Mouse (Mus musculus) embryo, embryonic 10.5 days (tissue): ENCODE results near the gene Lrrc32.

Experiments used
- DNase-seq: peaks from one replicate; pipeline ENCODE4 v3.0.0-alpha.2; 2015; ENCODE audit warnings: low spot score

Lrrc32 gene

GRCm38 (mm10) chr7:98510961-98511958, 22.2 kb downstream of the Lrrc32 start:
- DNase-seq, result no peak

GRCm38 (mm10) chr7:98513251-98513650, 24.2 kb downstream of the Lrrc32 start:
- DNase-seq, result no peak

GRCm38 (mm10) chr7:98522576-98522975, 33.5 kb downstream of the Lrrc32 start:
- DNase-seq, result no peak

DNA sequence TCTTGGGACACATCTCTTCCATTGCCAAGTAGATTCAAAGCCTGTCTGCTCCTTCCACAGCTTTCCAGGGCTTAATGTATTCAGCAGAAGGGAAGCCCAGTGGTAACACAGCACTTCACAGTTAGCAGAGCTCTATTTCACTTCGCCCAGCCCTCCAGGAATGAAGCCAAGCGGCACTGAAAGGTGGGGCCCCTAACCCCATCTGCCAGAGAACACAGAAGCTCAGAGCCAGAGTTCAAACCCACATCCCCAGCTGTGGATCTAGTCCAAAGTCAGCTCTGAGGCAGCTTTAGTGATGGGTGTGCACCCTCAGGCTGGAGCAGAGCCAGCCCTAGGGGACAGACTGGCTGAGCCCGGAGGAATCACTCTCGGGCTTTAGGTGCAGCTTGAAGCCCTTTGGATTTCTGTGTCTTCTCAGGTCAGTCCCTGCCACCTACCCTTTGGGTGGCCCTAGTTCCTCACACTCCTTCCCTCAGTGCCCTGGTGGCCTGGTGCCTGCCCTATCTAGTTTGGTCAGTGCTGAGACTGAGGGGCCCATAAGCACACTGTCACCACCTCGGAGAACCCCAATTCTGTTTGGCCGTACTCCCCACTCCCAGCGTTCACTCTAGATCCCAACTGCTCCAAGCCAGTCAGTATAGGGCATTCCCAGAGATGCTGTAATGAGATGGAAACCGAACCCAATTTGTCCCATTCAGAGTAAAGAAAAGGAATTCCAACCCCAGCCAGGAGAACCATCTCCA, 34.2 kb downstream of the Lrrc32 start:
- DNase-seq, result no peak

DNA sequence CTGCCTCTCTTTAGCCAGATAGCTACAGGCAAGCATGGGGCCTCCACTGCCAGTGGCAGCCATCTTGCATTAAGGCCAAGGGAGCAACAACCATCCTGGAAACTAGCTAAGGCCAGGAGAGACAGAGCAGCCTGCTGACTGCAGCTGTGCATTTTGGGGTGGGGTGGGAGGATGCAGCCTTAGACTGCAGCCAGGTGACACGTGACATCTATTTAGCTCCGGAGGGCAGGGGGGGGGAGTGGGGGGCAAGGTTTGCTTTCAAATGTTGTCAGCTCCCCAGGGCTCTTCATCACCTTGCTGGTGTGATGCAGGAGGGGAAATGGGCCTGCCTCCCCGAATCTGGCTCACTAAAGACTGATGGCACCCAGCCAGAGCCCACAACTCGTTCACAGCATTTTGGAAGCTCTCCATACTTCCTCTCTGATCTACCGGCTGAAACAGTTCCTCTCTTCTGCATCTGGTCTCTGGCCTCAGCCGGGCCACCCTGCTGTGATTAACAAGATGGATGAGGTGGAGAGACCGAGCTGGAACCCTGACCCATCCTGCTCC, 34.8 kb downstream of the Lrrc32 start:
- DNase-seq, result no peak

- no peak for DNase-seq
Observed at GRCm38 (mm10) chr7:98524401-98524800, 35.3 kb downstream of the Lrrc32 start.

GRCm38 (mm10) chr7:98524869-98525699, 36.0 kb downstream of the Lrrc32 start:
- DNase-seq, result no peak

GRCm38 (mm10) chr7:98527085-98527484, 38.0 kb downstream of the Lrrc32 start:
- DNase-seq, result no peak

- no peak for DNase-seq
Observed at GRCm38 (mm10) chr7:98531612-98532011, 42.5 kb downstream of the Lrrc32 start.

GRCm38 (mm10) chr7:98532981-98533380, 43.9 kb downstream of the Lrrc32 start:
- no peak for DNase-seq

DNA sequence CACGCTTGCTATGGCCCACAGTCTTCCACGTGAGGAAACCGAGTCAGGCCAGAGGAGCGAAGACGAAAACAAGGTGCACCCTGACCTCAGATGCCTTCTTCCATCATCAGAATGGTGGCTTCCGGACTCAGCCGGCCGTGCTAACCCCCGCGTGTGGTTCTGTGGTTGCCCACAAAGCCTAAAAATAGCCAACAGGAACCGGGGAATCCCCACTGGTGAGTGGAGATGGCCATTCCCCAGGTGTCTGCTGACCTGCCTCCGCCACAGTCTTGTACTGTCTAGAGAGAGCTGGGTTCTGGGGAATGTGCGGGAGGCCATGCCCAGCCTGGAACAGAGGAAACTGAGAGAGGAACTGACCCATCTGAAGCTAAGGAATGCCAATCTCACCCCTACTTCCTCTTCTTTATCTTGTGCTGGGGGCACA, 45.4 kb downstream of the Lrrc32 start:
- no peak for DNase-seq

DNA sequence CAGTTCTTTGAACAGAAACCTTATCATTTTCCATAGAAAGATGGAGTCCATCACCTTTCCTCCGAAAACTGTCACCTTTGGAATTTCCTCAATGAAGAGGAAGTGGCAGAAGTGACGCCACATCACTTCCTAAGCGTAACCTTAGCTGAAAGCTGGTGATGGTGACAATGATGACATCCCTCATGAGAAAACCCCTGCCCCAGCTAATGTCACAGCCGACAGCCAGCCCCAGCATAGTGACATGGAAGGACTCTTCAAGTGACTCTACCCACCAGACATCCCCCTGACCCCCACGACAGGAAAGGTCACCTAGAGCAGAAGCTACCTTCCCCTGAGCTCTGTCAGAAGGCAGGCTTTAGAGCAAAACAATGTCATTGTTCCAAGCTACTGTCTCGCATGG, 46.1 kb downstream of the Lrrc32 start:
- no peak for DNase-seq

GRCm38 (mm10) chr7:98535882-98536281, 46.8 kb downstream of the Lrrc32 start:
- DNase-seq, result no peak

DNA sequence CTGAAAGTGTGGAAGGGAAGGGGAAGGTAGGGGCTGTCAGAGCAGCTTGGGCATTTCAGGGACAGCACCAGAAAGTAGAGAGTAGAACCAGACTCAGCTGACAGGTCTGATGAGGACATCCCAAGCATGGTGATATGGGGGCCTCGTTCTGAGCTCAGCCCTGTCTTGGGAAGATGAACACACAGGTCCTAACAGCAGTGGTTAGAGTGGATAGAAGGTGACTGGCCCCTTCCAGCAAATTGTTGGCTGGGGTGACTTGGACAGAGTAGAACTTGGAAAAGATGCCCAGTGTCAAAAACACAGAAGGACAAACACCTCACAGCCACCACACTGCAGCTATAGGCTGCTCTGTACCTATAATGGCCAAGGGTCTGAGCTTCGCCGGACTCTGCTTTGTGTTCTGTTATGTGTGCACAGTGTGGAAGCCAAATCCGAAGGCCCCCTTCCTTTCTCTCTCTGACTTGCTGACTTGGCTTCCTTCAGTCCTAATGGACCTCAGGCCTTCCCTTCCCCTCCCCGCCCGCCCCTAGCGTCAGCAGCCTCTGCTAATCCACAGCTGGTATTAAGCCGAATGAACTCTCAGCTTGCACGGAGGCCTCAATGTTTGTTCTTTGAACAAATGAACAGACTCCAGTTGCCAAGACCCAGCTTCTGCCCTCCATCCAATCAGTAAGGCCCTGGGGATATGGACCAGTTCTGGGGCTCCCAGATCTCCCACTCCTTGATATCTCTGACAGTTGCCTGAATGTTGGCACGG, 48.3 kb downstream of the Lrrc32 start:
- peak; percentile 65 for DNase-seq

- DNase-seq, result peak; percentile 65
Observed at GRCm38 (mm10) chr7:98537967-98538573, 49.0 kb downstream of the Lrrc32 start.

DNA sequence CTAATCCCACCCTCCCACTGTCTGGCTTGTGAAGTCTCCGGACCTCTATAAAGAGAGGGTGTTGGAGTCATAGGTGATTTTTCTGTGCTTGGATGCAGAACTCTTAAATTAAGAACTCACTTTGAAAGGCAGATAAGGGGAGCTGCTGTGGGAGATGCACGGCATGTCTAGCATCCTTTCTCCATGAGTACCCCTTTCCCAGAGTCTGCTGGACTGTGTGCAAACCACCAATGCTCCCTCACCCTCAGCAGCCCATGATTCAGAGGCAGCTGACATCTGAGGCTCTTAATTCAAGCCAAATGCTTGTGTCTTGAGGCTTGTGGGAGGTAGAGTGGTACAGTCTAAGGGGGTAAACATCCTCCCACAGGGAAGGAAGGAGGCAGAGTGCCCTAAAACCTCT, 51.8 kb downstream of the Lrrc32 start:
- DNase-seq, result peak; percentile 33

GRCm38 (mm10) chr7:98541564-98541963, 52.5 kb downstream of the Lrrc32 start:
- no peak for DNase-seq

- DNase-seq, result no peak
Observed at GRCm38 (mm10) chr7:98542267-98542666, 53.2 kb downstream of the Lrrc32 start.

- no peak for DNase-seq
Observed at GRCm38 (mm10) chr7:98542731-98543142, 53.7 kb downstream of the Lrrc32 start.

- no peak for DNase-seq
Observed at GRCm38 (mm10) chr7:98543853-98544370, 54.8 kb downstream of the Lrrc32 start.
